Mouse (Mus musculus): Measurements from ENCODE around the gene Klk4.

- TF ChIP-seq GATA1 (IDR thresholded peaks at IDR 0.05; ENCODE audit: low read length) (no peak), TAL1 (IDR thresholded peaks at IDR 0.05; ENCODE audit: low read length) (no peak)
Measured at GRCm38 (mm10) chr7:43921087-43921486, 40.1 kb downstream of the Klk4 start.

Data from erythroblast, embryonic 14.5 days (primary cell).